Mouse (Mus musculus): ENCODE results near the gene Zcchc7.

DNA sequence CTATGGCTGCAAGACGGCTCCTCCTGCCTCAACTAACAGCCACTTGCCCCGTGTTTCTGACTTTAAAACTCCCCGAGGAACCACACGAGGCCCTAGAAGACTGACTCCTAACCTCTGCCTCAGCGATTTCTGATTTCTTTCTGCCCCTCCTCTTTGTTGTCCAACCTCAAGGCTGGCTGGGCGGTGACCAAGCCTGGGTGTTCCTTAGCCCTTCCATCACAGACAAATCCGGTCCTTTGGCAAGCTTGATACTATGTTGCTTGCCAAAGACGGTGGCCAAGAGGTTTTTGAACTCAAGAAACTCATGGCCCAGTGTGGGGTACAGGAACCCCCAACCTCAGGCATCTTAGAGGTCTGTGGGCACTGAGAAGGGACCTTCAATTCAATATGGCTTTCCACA lies 218.7 kb downstream of the Zcchc7 start:
- TF ChIP-seq CTCF (IDR thresholded peaks at IDR 0.05) (no peak), EP300 (IDR thresholded peaks at IDR 0.05) (no peak)

Measured in lung, postnatal 0 days (tissue).